Mouse (Mus musculus) layer of hippocampus, postnatal 10 days (tissue): ENCODE measurements around the gene Cd55. TPM values are rescaled to one million over a fixed set of nuclear protein-coding genes. Genes with fewer than 3 reads are reported as not detected.
A peak's percentile ranks its signal among the peaks of the same experiment; 100 is the strongest.
"Not testable (repeated sequence)": the region's sequence is repeated elsewhere in the genome, so short reads cannot be mapped to it uniquely, and the experiment has no call there.

Source experiments
- DNase-seq, 2 experiments: peaks; one replicate each; pipeline ENCODE4 v3.0.0; 2021; ENCODE audit warnings: low spot score in 2 of 2
- total RNA-seq, 2 experiments: library from RNA; stranded (reverse); gene quantifications; 2 replicates each; pipeline ENCODE4 v1.2.3; 2021

The Cd55 gene
- total RNA-seq, 2 experiments from 2014 or later = 8.6 to 9.7 TPM

- not testable (repeated sequence) for DNase-seq
Measured at GRCm38 (mm10) chr1:130427175-130427853, 35.2 kb downstream of the Cd55 start.

GRCm38 (mm10) chr1:130422664-130423111, 39.9 kb downstream of the Cd55 start, which contains the start of gene Cd55b:
Cd55b (minus strand) TSS chr1:130423009.
- DNase-seq = peak; percentile 66 to 69

GRCm38 (mm10) chr1:130422033-130422432, 40.5 kb downstream of the Cd55 start:
- DNase-seq = not testable (repeated sequence)

GRCm38 (mm10) chr1:130397109-130397508, 65.4 kb downstream of the Cd55 start:
- not testable (repeated sequence) for DNase-seq

Other genes with a start within 250 kb of the Cd55 start
- gene Cd55b, start 39.7 kb downstream of the Cd55 start, total RNA-seq = under 1 TPM in 1 of 2 experiments, not detected in 1; 0.74 TPM
- gene Zp3r, start 166.9 kb upstream of the Cd55 start, total RNA-seq = not detected
- 1 to 10 TPM; 1.1 to 1.2 TPM for gene C4bp, start 198.9 kb upstream of the Cd55 start, total RNA-seq